Mouse (Mus musculus) brain, adult 10 weeks (tissue): Measurements from ENCODE around the gene Gm8362. TPM values are rescaled to one million over a fixed set of nuclear protein-coding genes. Genes with fewer than 3 reads are reported as not detected.

ENCODE experiments used
- polyA plus RNA-seq: library from polyadenylated mRNA; stranded (reverse); fragments of 350-450 nt; fragmentation: Illumina TruSeq; extraction: RNeasy Lipid Tissue Mini Kit (QIAGEN cat#74804); gene quantifications from one replicate; pipeline ENCODE4 v1.2.3, GENCODE M21; 2015; ENCODE audit warnings: low read depth, low replicate concordance

Gene Gm8362
- not detected for polyA plus RNA-seq

GRCm38 (mm10) chr14:6774311-6774710, at the start of gene Gm8362:
Gene Gm8362, minus strand, starts transcription at chr14:6774411.

GRCm38 (mm10) chr14:6742232-6742631, 32.0 kb downstream of the Gm8362 start, which contains the start of gene Gm3636:
Gene Gm3636, minus strand, starts transcription at chr14:6742332.

GRCm38 (mm10) chr14:6720151-6720550, 54.1 kb downstream of the Gm8362 start, which contains the start of gene Gm8050:
Gene Gm8050, minus strand, starts transcription at chr14:6720251.

Other genes with a start within 250 kb of the Gm8362 start
- gene Gm8356, start 237.1 kb downstream of the Gm8362 start, polyA plus RNA-seq: not detected
- gene Gm3629, start 183.8 kb downstream of the Gm8362 start, polyA plus RNA-seq: not detected
- not detected for gene Gm3460, start 152.0 kb downstream of the Gm8362 start, polyA plus RNA-seq
- not detected for gene Gm10251, start 90.2 kb downstream of the Gm8362 start, polyA plus RNA-seq
- not detected for gene Gm8050, start 54.2 kb downstream of the Gm8362 start, polyA plus RNA-seq
- gene Gm3636, start 32.1 kb downstream of the Gm8362 start, polyA plus RNA-seq: 8.3 TPM
- gene Gm3642, start 65.9 kb upstream of the Gm8362 start, polyA plus RNA-seq: not detected
- gene Gm3667, start 115.6 kb upstream of the Gm8362 start, polyA plus RNA-seq: 4.0 TPM
- gene Gm6356, start 199.4 kb upstream of the Gm8362 start, polyA plus RNA-seq: not detected